Mouse (Mus musculus): ENCODE measurements around the gene Lrrfip1.

The Lrrfip1 gene

GRCm38 (mm10) chr1:91023230-91023629 is 24.7 kb downstream of the Lrrfip1 start:
- in situ Hi-C loops (cut with MboI, MseI) = no loop called here

GRCm38 (mm10) chr1:91023960-91024359 is 25.4 kb downstream of the Lrrfip1 start:
- in situ Hi-C loops (cut with MboI, MseI) = no loop called here

GRCm38 (mm10) chr1:91024464-91024863 is 25.9 kb downstream of the Lrrfip1 start:
- in situ Hi-C loops (cut with MboI, MseI) = no loop called here

- in situ Hi-C loops (cut with MboI, MseI) = no loop called here
Observed at GRCm38 (mm10) chr1:91026945-91027344, 28.4 kb downstream of the Lrrfip1 start.

GRCm38 (mm10) chr1:91030383-91030782 is 31.8 kb downstream of the Lrrfip1 start:
- in situ Hi-C loops (cut with MboI, MseI) = no loop called here

GRCm38 (mm10) chr1:91031547-91031946 is 33.0 kb downstream of the Lrrfip1 start:
- in situ Hi-C loops (cut with MboI, MseI) = no loop called here

GRCm38 (mm10) chr1:91032393-91032971 is 33.9 kb downstream of the Lrrfip1 start:
- in situ Hi-C loops (cut with MboI, MseI) = no loop called here

- in situ Hi-C loops (cut with MboI, MseI) = no loop called here
Observed at GRCm38 (mm10) chr1:91034547-91034946, 36.0 kb downstream of the Lrrfip1 start.

GRCm38 (mm10) chr1:91035266-91035665 is 36.7 kb downstream of the Lrrfip1 start:
- in situ Hi-C loops (cut with MboI, MseI) = no loop called here

- in situ Hi-C loops (cut with MboI, MseI) = no loop called here
Observed at GRCm38 (mm10) chr1:91037213-91037612, 38.7 kb downstream of the Lrrfip1 start.

- in situ Hi-C loops (cut with MboI, MseI) = no loop called here
Observed at GRCm38 (mm10) chr1:91038010-91038409, 39.5 kb downstream of the Lrrfip1 start.

GRCm38 (mm10) chr1:91038531-91038930 is 40.0 kb downstream of the Lrrfip1 start:
- in situ Hi-C loops (cut with MboI, MseI) = no loop called here

- in situ Hi-C loops (cut with MboI, MseI) = loop anchor here (5.0 to 10.0 kb wide), 2 partner anchors 66 to 813 kb away; no protein-coding TSS in a partner anchor
Observed at GRCm38 (mm10) chr1:91041605-91042004, 43.1 kb downstream of the Lrrfip1 start.

GRCm38 (mm10) chr1:91043191-91043590 is 44.7 kb downstream of the Lrrfip1 start:
- in situ Hi-C loops (cut with MboI, MseI) = loop anchor here (5.0 to 10.0 kb wide), 2 partner anchors 64 to 812 kb away; no protein-coding TSS in a partner anchor

- in situ Hi-C loops (cut with MboI, MseI) = loop anchor here (5.0 to 10.0 kb wide), 2 partner anchors 63 to 811 kb away; no protein-coding TSS in a partner anchor
Observed at GRCm38 (mm10) chr1:91044176-91044575, 45.6 kb downstream of the Lrrfip1 start.

- in situ Hi-C loops (cut with MboI, MseI) = loop anchor here (5.0 to 10.0 kb wide), 2 partner anchors 63 to 810 kb away; no protein-coding TSS in a partner anchor
Observed at GRCm38 (mm10) chr1:91044648-91045047, 46.1 kb downstream of the Lrrfip1 start.

- in situ Hi-C loops (cut with MboI, MseI) = loop anchor here (10.0 kb wide), 1 partner anchor 809 kb away; no protein-coding TSS in a partner anchor
Observed at GRCm38 (mm10) chr1:91046237-91046636, 47.7 kb downstream of the Lrrfip1 start.

GRCm38 (mm10) chr1:91049296-91049695 is 50.8 kb downstream of the Lrrfip1 start:
- in situ Hi-C loops (cut with MboI, MseI) = loop anchor here (10.0 kb wide), 1 partner anchor 806 kb away; no protein-coding TSS in a partner anchor

- in situ Hi-C loops (cut with MboI, MseI) = loop anchor here (10.0 kb wide), 1 partner anchor 203 kb away; the partner anchor contains the start of gene Ube2f
Observed at GRCm38 (mm10) chr1:91051461-91052094, 53.0 kb downstream of the Lrrfip1 start.

GRCm38 (mm10) chr1:91052747-91053181 is 54.2 kb downstream of the Lrrfip1 start:
- in situ Hi-C loops (cut with MboI, MseI) = loop anchor here (10.0 kb wide), 1 partner anchor 202 kb away; the partner anchor contains the start of gene Ube2f

- in situ Hi-C loops (cut with MboI, MseI) = loop anchor here (10.0 kb wide), 1 partner anchor 201 kb away; the partner anchor contains the start of gene Ube2f
Observed at GRCm38 (mm10) chr1:91053218-91054073, 54.9 kb downstream of the Lrrfip1 start.

GRCm38 (mm10) chr1:91054074-91054471 is 55.5 kb downstream of the Lrrfip1 start:
- in situ Hi-C loops (cut with MboI, MseI) = loop anchor here (10.0 kb wide), 1 partner anchor 201 kb away; the partner anchor contains the start of gene Ube2f
